Mouse (Mus musculus): Measurements from ENCODE around the gene Zfp82. TPM values are rescaled to one million over a fixed set of nuclear protein-coding genes. Genes with fewer than 3 reads are reported as not detected.

Zfp82 gene
- 4.6 TPM for polyA plus RNA-seq (2017; shearing (Covaris generic))

GRCm38 (mm10) chr7:30072146-30073028, at the start of gene Zfp82:
Gene Zfp82 (minus strand): TSS chr7:30072900.

GRCm38 (mm10) chr7:30121308-30122187, 48.8 kb upstream of the Zfp82 start, which contains the start of gene Zfp382:
Gene Zfp382 (plus strand): TSS chr7:30121942.

GRCm38 (mm10) chr7:30094646-30095429, 22.1 kb upstream of the Zfp82 start, which contains the start of gene Zfp260:
Gene Zfp260 (plus strand): TSS chr7:30094777.

GRCm38 (mm10) chr7:30090092-30090969, 17.6 kb upstream of the Zfp82 start, which contains the start of the genes Gm26920 and Zfp566:
Gene Gm26920 (minus strand): TSS chr7:30090410.
Gene Zfp566 (minus strand): TSS chr7:30090527.

GRCm38 (mm10) chr7:30050882-30051548, 21.7 kb downstream of the Zfp82 start, which contains the start of gene Zfp14:
Gene Zfp14 (minus strand): TSS chr7:30051380.

Other genes starting within 250 kb of the Zfp82 start
- 2.5 TPM for gene Zfp940, start 219.2 kb downstream of the Zfp82 start, polyA plus RNA-seq (2017; shearing (Covaris generic))
- 8.2 TPM for gene Zfp420, start 212.9 kb downstream of the Zfp82 start, polyA plus RNA-seq (2017; shearing (Covaris generic))
- 2.1 TPM for gene Zfp27, start 166.3 kb downstream of the Zfp82 start, polyA plus RNA-seq (2017; shearing (Covaris generic))
- gene Zfp383, start 164.7 kb downstream of the Zfp82 start, polyA plus RNA-seq (2017; shearing (Covaris generic)): 0.51 TPM
- gene Zfp74, start 118.8 kb downstream of the Zfp82 start, polyA plus RNA-seq (2017; shearing (Covaris generic)): 4.2 TPM
- 5.6 TPM for gene Zfp568, start 88.9 kb downstream of the Zfp82 start, polyA plus RNA-seq (2017; shearing (Covaris generic))
- gene Zfp14, start 21.5 kb downstream of the Zfp82 start, polyA plus RNA-seq (2017; shearing (Covaris generic)): 1.2 TPM
- not detected for gene Gm26920, start 17.5 kb upstream of the Zfp82 start, polyA plus RNA-seq (2017; shearing (Covaris generic))
- 8.9 TPM for gene Zfp566, start 17.6 kb upstream of the Zfp82 start, polyA plus RNA-seq (2017; shearing (Covaris generic))
- gene Zfp260, start 21.9 kb upstream of the Zfp82 start, polyA plus RNA-seq (2017; shearing (Covaris generic)): 57.5 TPM
- gene Zfp382, start 49.0 kb upstream of the Zfp82 start, polyA plus RNA-seq (2017; shearing (Covaris generic)): 9.1 TPM
- 26.4 TPM for gene Zfp146, start 96.8 kb upstream of the Zfp82 start, polyA plus RNA-seq (2017; shearing (Covaris generic))
- not detected for gene Cox7a1, start 111.2 kb upstream of the Zfp82 start, polyA plus RNA-seq (2017; shearing (Covaris generic))
- 71.9 TPM for gene Capns1, start 125.9 kb upstream of the Zfp82 start, polyA plus RNA-seq (2017; shearing (Covaris generic))
- gene Polr2i, start 159.0 kb upstream of the Zfp82 start, polyA plus RNA-seq (2017; shearing (Covaris generic)): 22.1 TPM
- gene Tbcb, start 159.4 kb upstream of the Zfp82 start, polyA plus RNA-seq (2017; shearing (Covaris generic)): 59.1 TPM
- not detected for gene Ovol3, start 162.8 kb upstream of the Zfp82 start, polyA plus RNA-seq (2017; shearing (Covaris generic))
- 0.37 TPM for gene Thap8, start 207.2 kb upstream of the Zfp82 start, polyA plus RNA-seq (2017; shearing (Covaris generic))
- 5.2 TPM for gene Wdr62, start 207.5 kb upstream of the Zfp82 start, polyA plus RNA-seq (2017; shearing (Covaris generic))
- 0.41 TPM for gene Clip3, start 218.8 kb upstream of the Zfp82 start, polyA plus RNA-seq (2017; shearing (Covaris generic))
- gene Alkbh6, start 235.8 kb upstream of the Zfp82 start, polyA plus RNA-seq (2017; shearing (Covaris generic)): 86.8 TPM
- gene Syne4, start 241.9 kb upstream of the Zfp82 start, polyA plus RNA-seq (2017; shearing (Covaris generic)): 5.9 TPM
- not detected for gene E130208F15Rik, start 248.8 kb upstream of the Zfp82 start, polyA plus RNA-seq (2017; shearing (Covaris generic))